Mouse (Mus musculus) kidney, embryonic 16.5 days (tissue): ENCODE results near the gene Dst. TPM values are rescaled to one million over a fixed set of nuclear protein-coding genes. Genes with fewer than 3 reads are reported as not detected.
A peak's percentile ranks its signal among the peaks of the same experiment; 100 is the strongest.

ENCODE experiments used
- ATAC-seq: fragments of 200-750 bp; cut with Nextera tagmentation; 2 replicates; pipeline ENCODE4 v1.8.0; 2017; ENCODE audit warnings: moderate TSS enrichment; ENCODE audit not compliant: low FRiP score, low TSS enrichment
- H3K27ac ChIP-seq: fragments of 300-500 bp; sonication (generic); 2 replicates; pipeline ENCODE4 v1.5.1; 2014; ENCODE audit warnings: low read length
- H3K27me3 ChIP-seq: fragments of 300-500 bp; sonication (generic); 2 replicates; pipeline ENCODE4 v1.6.1; 2014; ENCODE audit warnings: low read length, control low read depth, mixed read lengths; ENCODE audit not compliant: insufficient read depth
- H3K36me3 ChIP-seq: fragments of 300-500 bp; sonication (generic); 2 replicates; pipeline ENCODE4 v1.6.1; 2014; ENCODE audit warnings: low read length, control low read depth, mixed read lengths; ENCODE audit not compliant: insufficient read depth
- H3K4me1 ChIP-seq: fragments of 300-500 bp; sonication (generic); 2 replicates; pipeline ENCODE4 v1.6.1; 2014; ENCODE audit warnings: low read length, control low read depth, mixed read lengths; ENCODE audit not compliant: insufficient read depth
- H3K4me2 ChIP-seq: fragments of 300-500 bp; sonication (generic); replicated peaks from 2 replicates; pipeline ENCODE4 v1.6.1; 2014; ENCODE audit warnings: low read depth, low read length
- H3K4me3 ChIP-seq: fragments of 300-500 bp; sonication (generic); 2 replicates; pipeline ENCODE4 v1.5.1; 2014; ENCODE audit warnings: mild to moderate bottlenecking, low read length
- H3K9ac ChIP-seq: fragments of 300-500 bp; sonication (generic); replicated peaks from 2 replicates; pipeline ENCODE4 v1.6.1; 2014; ENCODE audit warnings: low read length
- H3K9me3 ChIP-seq: fragments of 300-500 bp; sonication (generic); 2 replicates; pipeline ENCODE4 v1.6.1; 2016; ENCODE audit warnings: low read length, control low read depth
- WGBS: fragments of 180-500 bp; shearing (Covaris S2); extraction: QIAGEN DNeasy Blood & Tissue Kit; methylation state at CpG from one replicate; pipeline ENCODE4 v1.1.7; 2014; 5-methylcytosine and 5-hydroxymethylcytosine counted together
- polyA plus RNA-seq: library from polyadenylated mRNA; unstranded; fragments of >200 nt; fragmentation: Nextera tagmentation; extraction: Ambion mirVana; gene quantifications from 2 replicates; pipeline ENCODE4 v1.2.1, GENCODE M21; 2015

Dst gene
- polyA plus RNA-seq, 1 experiment from 2014 or later, result 23.4 TPM

- Histone ChIP-seq H3K27ac (no peak overlapping the region), H3K4me2 (no peak overlapping the region), H3K9me3 (peaks cover 4% of the 10 kb centered on the region; the same call in 1 of the 2 replicates), H3K4me3 (no peak overlapping the region), H3K4me1 (peaks cover 33% of the 10 kb centered on the region), H3K9ac (no peak overlapping the region), H3K36me3 (0 out of 2 replicates have a peak, but pooled peaks cover 2% of the 10 kb centered on the region), H3K27me3 (no peaks in the 10 kb centered on the region)
- no peak for ATAC-seq
- 38% methylated on average over 8 of the region's 8 CpGs for WGBS
Observed at GRCm38 (mm10) chr1:34107076-34107475, 199.1 kb downstream of the Dst start.

- H3K9me3 ChIP-seq, result no peaks in the 10 kb centered on the region
- H3K4me3 ChIP-seq, result no peak overlapping the region
- 63% methylated on average over 6 of the region's 6 CpGs for WGBS
- H3K4me2 ChIP-seq, result no peak overlapping the region
- H3K27ac ChIP-seq, result no peak overlapping the region
- peaks cover 21% of the 10 kb centered on the region for H3K4me1 ChIP-seq
- no peak for ATAC-seq
- H3K27me3 ChIP-seq, result no peaks in the 10 kb centered on the region
- no peak overlapping the region for H3K9ac ChIP-seq
- no peaks in the 10 kb centered on the region for H3K36me3 ChIP-seq
Observed at GRCm38 (mm10) chr1:34109599-34110210, 201.7 kb downstream of the Dst start.

- Histone ChIP-seq H3K27me3 (no peaks in the 10 kb centered on the region), H3K4me3 (no peak overlapping the region), H3K4me2 (no peak overlapping the region), H3K9me3 (no peaks in the 10 kb centered on the region), H3K9ac (no peak overlapping the region), H3K27ac (no peak overlapping the region), H3K36me3 (no peaks in the 10 kb centered on the region), H3K4me1 (peaks cover 12% of the 10 kb centered on the region)
- no peak for ATAC-seq
- WGBS, result 44% methylated on average over 2 of the region's 2 CpGs
Observed at GRCm38 (mm10) chr1:34110862-34111261, 202.8 kb downstream of the Dst start.

- Histone ChIP-seq H3K9ac (no peak overlapping the region), H3K27ac (no peak overlapping the region), H3K4me3 (no peak overlapping the region), H3K36me3 (no peaks in the 10 kb centered on the region), H3K4me2 (no peak overlapping the region), H3K27me3 (no peaks in the 10 kb centered on the region), H3K9me3 (no peaks in the 10 kb centered on the region), H3K4me1 (peaks cover 10% of the 10 kb centered on the region)
- WGBS, result 95% methylated on average over 2 of the region's 2 CpGs
- no peak for ATAC-seq
Observed at GRCm38 (mm10) chr1:34111954-34112353, 203.9 kb downstream of the Dst start.

- H3K4me1 ChIP-seq, result peaks cover 24% of the 10 kb centered on the region
- no peaks in the 10 kb centered on the region for H3K36me3 ChIP-seq
- H3K4me3 ChIP-seq, result no peak overlapping the region
- ATAC-seq, result no peak
- no peaks in the 10 kb centered on the region for H3K27me3 ChIP-seq
- no peak overlapping the region; the same call in 1 of the 2 replicates for H3K4me2 ChIP-seq
- no peaks in the 10 kb centered on the region for H3K9me3 ChIP-seq
- no peak overlapping the region for H3K9ac ChIP-seq
- WGBS, result 67% methylated on average over 11 of the region's 11 CpGs
- peak overlapping the region; percentile 44; the same call in 1 of the 2 replicates for H3K27ac ChIP-seq
Observed at GRCm38 (mm10) chr1:34116444-34116843, 208.4 kb downstream of the Dst start.

- Histone ChIP-seq H3K4me2 (no peak overlapping the region), H3K27ac (no peak overlapping the region), H3K36me3 (no peaks in the 10 kb centered on the region), H3K9me3 (no peaks in the 10 kb centered on the region), H3K27me3 (no peaks in the 10 kb centered on the region), H3K4me1 (peaks cover 30% of the 10 kb centered on the region), H3K9ac (no peak overlapping the region), H3K4me3 (no peak overlapping the region)
- no peak for ATAC-seq
- WGBS, result 81% methylated on average over 9 of the region's 9 CpGs
Observed at GRCm38 (mm10) chr1:34117056-34117455, 209.0 kb downstream of the Dst start.

GRCm38 (mm10) chr1:34117709-34118108 lies 209.7 kb downstream of the Dst start:
- no peak for ATAC-seq
- H3K4me1 ChIP-seq, result peaks cover 34% of the 10 kb centered on the region
- no peak overlapping the region for H3K9ac ChIP-seq
- WGBS, result 39% methylated on average over 3 of the region's 3 CpGs
- H3K27me3 ChIP-seq, result no peaks in the 10 kb centered on the region
- no peak overlapping the region for H3K27ac ChIP-seq
- no peak overlapping the region for H3K4me3 ChIP-seq
- no peaks in the 10 kb centered on the region for H3K9me3 ChIP-seq
- H3K4me2 ChIP-seq, result no peak overlapping the region
- no peaks in the 10 kb centered on the region for H3K36me3 ChIP-seq

- no peak overlapping the region for H3K4me3 ChIP-seq
- peak overlapping the region; percentile 52; the same call in 1 of the 2 replicates for H3K4me2 ChIP-seq
- H3K9me3 ChIP-seq, result no peaks in the 10 kb centered on the region
- H3K27ac ChIP-seq, result peak overlapping the region; percentile 94
- 68% methylated on average over 6 of the region's 6 CpGs for WGBS
- no peaks in the 10 kb centered on the region for H3K27me3 ChIP-seq
- no peak overlapping the region for H3K9ac ChIP-seq
- H3K36me3 ChIP-seq, result no peaks in the 10 kb centered on the region
- peaks cover 47% of the 10 kb centered on the region for H3K4me1 ChIP-seq
- peak; percentile 9; the same call in 1 of the 2 replicates for ATAC-seq
Observed at GRCm38 (mm10) chr1:34120066-34120465, 212.0 kb downstream of the Dst start.

GRCm38 (mm10) chr1:34120602-34121001 lies 212.6 kb downstream of the Dst start:
- no peaks in the 10 kb centered on the region for H3K36me3 ChIP-seq
- ATAC-seq, result peak; percentile 83
- H3K4me1 ChIP-seq, result peaks cover 47% of the 10 kb centered on the region

GRCm38 (mm10) chr1:34121157-34122015 lies 213.4 kb downstream of the Dst start:
- H3K4me1 ChIP-seq, result peaks cover 44% of the 10 kb centered on the region
- peak overlapping the region; percentile 52 for H3K4me2 ChIP-seq
- H3K9me3 ChIP-seq, result no peaks in the 10 kb centered on the region
- ATAC-seq, result peak; percentile 25
- H3K9ac ChIP-seq, result peak overlapping the region; percentile 67
- peak overlapping the region; percentile 94 for H3K27ac ChIP-seq
- WGBS, result 29% methylated on average over 29 of the region's 29 CpGs
- peak overlapping the region; percentile 42 for H3K4me3 ChIP-seq
- H3K36me3 ChIP-seq, result no peaks in the 10 kb centered on the region
- no peaks in the 10 kb centered on the region for H3K27me3 ChIP-seq

More at GRCm38 (mm10) chr1:34120602-34121001, 212.6 kb downstream of the Dst start:
- Histone ChIP-seq H3K4me2 (peak overlapping the region; percentile 52), H3K4me3 (peak overlapping the region; percentile 42), H3K9me3 (no peaks in the 10 kb centered on the region), H3K27me3 (no peaks in the 10 kb centered on the region), H3K9ac (peak overlapping the region; percentile 67; the same call in 1 of the 2 replicates), H3K27ac (peak overlapping the region; percentile 94)
- WGBS, result 22% methylated on average over 6 of the region's 6 CpGs
